Mouse (Mus musculus) stomach, postnatal 0 days (tissue): Measurements from ENCODE around the gene Mutyh. TPM values are rescaled to one million over a fixed set of nuclear protein-coding genes. Genes with fewer than 3 reads are reported as not detected.

Experiments used
- ATAC-seq: fragments of 200-750 bp; cut with Nextera tagmentation; 2 replicates; pipeline ENCODE4 v1.8.0; 2017; ENCODE audit not compliant: low FRiP score, low TSS enrichment
- DNase-seq: peaks from one replicate; pipeline ENCODE4 v3.0.0-alpha.2; 2016; ENCODE audit warnings: low spot score
- H3K27ac ChIP-seq: fragments of 300-500 bp; sonication (generic); replicated peaks from 2 replicates; pipeline ENCODE4 v1.5.1; 2014; ENCODE audit warnings: mild to moderate bottlenecking, control low read depth
- H3K27me3 ChIP-seq: fragments of 300-500 bp; sonication (generic); 2 replicates; pipeline ENCODE4 v1.6.1; 2014; ENCODE audit warnings: low read length; ENCODE audit not compliant: control insufficient read depth, insufficient read depth
- H3K36me3 ChIP-seq: fragments of 300-500 bp; sonication (generic); 2 replicates; pipeline ENCODE4 v1.6.1; 2014; ENCODE audit warnings: low read length, mixed read lengths; ENCODE audit not compliant: control insufficient read depth, insufficient read depth
- H3K4me1 ChIP-seq: fragments of 300-500 bp; sonication (generic); replicated peaks from 2 replicates; pipeline ENCODE4 v1.6.1; 2014; ENCODE audit warnings: antibody characterized with exemption; ENCODE audit not compliant: control insufficient read depth, insufficient read depth
- H3K4me2 ChIP-seq: fragments of 300-500 bp; sonication (generic); replicated peaks from 2 replicates; pipeline ENCODE4 v1.6.1; 2014; ENCODE audit warnings: low read depth, mild to moderate bottlenecking, control low read depth, moderate library complexity
- H3K4me3 ChIP-seq: fragments of 300-500 bp; sonication (generic); 2 replicates; pipeline ENCODE4 v1.5.1; 2014; ENCODE audit warnings: low read depth, low read length, control low read depth
- H3K9ac ChIP-seq: fragments of 300-500 bp; sonication (generic); 2 replicates; pipeline ENCODE4 v1.6.1; 2014; ENCODE audit warnings: mild to moderate bottlenecking, low read length, control low read depth, mixed read lengths
- H3K9me3 ChIP-seq: fragments of 300-500 bp; sonication (generic); 2 replicates; pipeline ENCODE4 v1.6.1; 2016; ENCODE audit warnings: low read length; ENCODE audit not compliant: control insufficient read depth
- CTCF ChIP-seq: IDR thresholded peaks from 2 replicates; pipeline ENCODE4 v1.5.1; 2016; ENCODE audit warnings: antibody characterized with exemption, low read depth, mild to moderate bottlenecking, moderate library complexity
- EP300 ChIP-seq: optimal IDR thresholded peaks from 2 replicates; pipeline ENCODE3; 2016; ENCODE audit warnings: antibody characterized with exemption
- WGBS: fragments of 180-500 bp; shearing (Covaris S2); extraction: QIAGEN DNeasy Blood & Tissue Kit; methylation state at CpG from one replicate; pipeline ENCODE4 v1.1.7; 2014; 5-methylcytosine and 5-hydroxymethylcytosine counted together
- polyA plus RNA-seq: library from polyadenylated mRNA; unstranded; fragments of >200 nt; fragmentation: Nextera tagmentation; extraction: Ambion mirVana; gene quantifications from 2 replicates; pipeline ENCODE4 v1.2.1, GENCODE M21; 2015

Mutyh gene
- polyA plus RNA-seq, 1 experiment from 2014 or later: 3.1 TPM

GRCm38 (mm10) chr4:116862023-116862422, 54.5 kb downstream of the Mutyh start:
- H3K4me3 ChIP-seq: no peak overlapping the region
- no peak for DNase-seq
- H3K4me2 ChIP-seq: no peak overlapping the region
- WGBS: 63% methylated on average over 8 of the region's 8 CpGs
- no peaks in the 10 kb centered on the region for H3K4me1 ChIP-seq
- no peak overlapping the region for H3K27ac ChIP-seq
- H3K9me3 ChIP-seq: no peaks in the 10 kb centered on the region
- no peak for TF ChIP-seq EP300
- TF ChIP-seq CTCF: no peak
- H3K36me3 ChIP-seq: no peaks in the 10 kb centered on the region
- no peak overlapping the region for H3K9ac ChIP-seq
- no peak for ATAC-seq
- H3K27me3 ChIP-seq: no peaks in the 10 kb centered on the region

Other genes with a start within 250 kb of the Mutyh start
- 4.7 and 5.3 TPM in 2 replicates for gene Ccdc17, start 211.1 kb upstream of the Mutyh start, polyA plus RNA-seq
- 32.9 TPM in 2 replicates for gene Nasp, start 179.8 kb upstream of the Mutyh start, polyA plus RNA-seq
- gene Akr1a1, start 156.0 kb upstream of the Mutyh start, polyA plus RNA-seq: 755 and 765 TPM in 2 replicates
- 1,868 and 2,021 TPM in 2 replicates for gene Prdx1, start 122.2 kb upstream of the Mutyh start, polyA plus RNA-seq
- gene Mmachc, start 99.3 kb upstream of the Mutyh start, polyA plus RNA-seq: 9.8 and 11.8 TPM in 2 replicates
- 9.8 and 11.0 TPM in 2 replicates for gene Ccdc163, start 99.2 kb upstream of the Mutyh start, polyA plus RNA-seq
- gene Tesk2, start 86.8 kb upstream of the Mutyh start, polyA plus RNA-seq: 2.3 and 2.6 TPM in 2 replicates
- 16.0 and 17.3 TPM in 2 replicates for gene Toe1, start 83 bp upstream of the Mutyh start, polyA plus RNA-seq
- 0.51 and 0.85 TPM in 2 replicates for gene Hpdl, start 14.0 kb downstream of the Mutyh start, polyA plus RNA-seq
- gene Zswim5, start 69.7 kb downstream of the Mutyh start, polyA plus RNA-seq: 0.04 and 0.06 TPM in 2 replicates
- gene Urod, start 186.7 kb downstream of the Mutyh start, polyA plus RNA-seq: 38.3 and 47.3 TPM in 2 replicates
- gene Hectd3, start 187.6 kb downstream of the Mutyh start, polyA plus RNA-seq: 6.3 and 7.4 TPM in 2 replicates
- gene Eif2b3, start 211.7 kb downstream of the Mutyh start, polyA plus RNA-seq: 29.9 and 30.1 TPM in 2 replicates